Mouse (Mus musculus): ENCODE results near the gene Cbx2.

DNA sequence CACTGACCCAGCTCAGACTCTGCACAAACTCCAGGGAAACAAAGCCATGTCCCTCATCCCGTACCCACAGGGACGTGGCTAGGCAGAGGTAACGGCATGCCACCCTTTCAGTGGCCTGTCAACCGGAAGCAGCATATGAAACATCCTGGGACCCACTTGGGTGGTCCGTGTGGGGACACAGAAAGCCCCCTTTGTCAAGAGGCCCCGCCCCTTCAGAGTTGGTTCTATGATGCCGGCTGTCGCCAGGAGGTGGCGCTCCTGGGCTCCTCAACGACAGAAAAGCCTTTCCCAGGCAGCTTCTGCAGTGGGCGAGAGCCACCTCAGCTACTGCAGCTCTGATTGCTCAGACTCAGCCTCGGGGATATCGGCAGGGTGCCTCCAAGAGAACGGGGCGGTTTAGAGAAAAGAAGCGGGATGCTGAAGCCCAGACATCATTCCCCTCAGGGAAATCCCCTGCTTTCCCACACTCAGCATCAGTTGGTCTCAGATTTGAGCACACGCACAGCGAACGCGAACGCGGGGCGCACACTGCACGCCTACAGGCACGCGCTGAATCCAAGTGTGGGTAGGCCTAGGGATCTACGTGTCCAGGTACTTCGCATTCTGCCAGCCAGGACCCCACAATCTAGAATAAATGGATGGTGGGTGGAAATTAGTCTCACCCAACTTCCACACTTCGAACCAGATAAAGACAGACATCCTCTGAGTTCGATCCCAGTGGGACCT lies 24.1 kb upstream of the Cbx2 start:
- TF ChIP-seq CTCF (IDR thresholded peaks at IDR 0.05): peak; percentile 89
- no peak for TF ChIP-seq EP300 (IDR thresholded peaks at IDR 0.05)
